Mouse (Mus musculus) CH12.LX (cell line): ENCODE measurements around the gene Fam169b.

Experiments used
- BHLHE40 ChIP-seq: IDR thresholded peaks from 2 replicates; pipeline ENCODE4 v1.6.1; 2011; ENCODE audit warnings: mild to moderate bottlenecking, low read depth, low read length, improper control_type of control experiment
- EP300 ChIP-seq: IDR thresholded peaks from 2 replicates; pipeline ENCODE4 v1.6.1; 2011; ENCODE audit warnings: low read length, improper control_type of control experiment
- ETS1 ChIP-seq: conservative IDR thresholded peaks from 2 replicates; pipeline ENCODE4 v1.6.1; 2012; ENCODE audit warnings: low read depth, mild to moderate bottlenecking, inconsistent platforms, low read length, improper control_type of control experiment, moderate library complexity
- UBTF ChIP-seq: IDR thresholded peaks from 2 replicates; pipeline ENCODE4 v1.6.1; 2012; ENCODE audit warnings: low read depth, mild to moderate bottlenecking, inconsistent platforms, low read length, improper control_type of control experiment, moderate library complexity

DNA sequence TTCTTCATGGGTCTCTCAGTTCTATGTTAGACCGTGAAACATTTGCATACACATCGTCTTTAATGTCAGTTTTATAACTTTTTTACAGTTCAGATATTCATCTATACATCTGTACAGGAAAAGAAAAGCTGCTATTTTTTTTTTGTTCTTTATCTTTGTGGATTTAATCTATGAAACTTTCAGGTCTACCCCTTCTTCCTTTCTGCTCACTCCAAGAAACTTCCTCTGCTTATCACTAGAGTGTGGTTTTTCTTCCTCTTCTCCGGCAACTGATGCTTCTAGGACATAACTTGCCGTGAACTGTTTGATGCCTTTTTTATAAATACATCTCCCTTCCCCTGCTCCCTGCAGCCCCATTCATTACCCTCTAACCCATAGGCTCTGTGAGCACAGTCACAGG is 46.0 kb upstream of the Fam169b start:
- TF ChIP-seq UBTF (no peak), BHLHE40 (no peak), ETS1 (no peak), EP300 (no peak)
